Mouse (Mus musculus): ENCODE results near the gene Tgm6. TPM values are rescaled to one million over a fixed set of nuclear protein-coding genes. Genes with fewer than 3 reads are reported as not detected.

Tgm6 gene
- polyA plus RNA-seq, 1 experiment: not detected

GRCm38 (mm10) chr2:130178381-130178705 is 66.1 kb downstream of the Tgm6 start:
- under 1% methylated on average over 11 of the region's 11 CpGs for WGBS
- TF ChIP-seq CTCF (IDR thresholded peaks at IDR 0.05; ENCODE audit: extremely low read depth, insufficient read length, insufficient replicate concordance, low read depth, low read length) (no peak), POLR2A (IDR thresholded peaks at IDR 0.05; ENCODE audit: low read depth, low read length) (no peak)
- Histone ChIP-seq H3K4me3 (ENCODE audit: low read depth, low read length) (peak overlapping the region; percentile 85), H3K27ac (ENCODE audit: insufficient read depth, low read depth, low read length) (peak overlapping the region; percentile 57; the same call in 1 of the 2 replicates), H3K4me1 (ENCODE audit: control insufficient read depth, insufficient read depth, insufficient read length, low read length) (peaks cover 4% of the 10 kb centered on the region; the same call in 1 of the 2 replicates), H3K27me3 (ENCODE audit: control insufficient read depth, insufficient read depth, low read length) (no peaks in the 10 kb centered on the region), H3K36me3 (ENCODE audit: control insufficient read depth, insufficient read depth, low read length) (peaks cover 25% of the 10 kb centered on the region)

- whole genome bisulfite sequencing: under 1% methylated on average over 81 of the region's 81 CpGs
- TF ChIP-seq CTCF (IDR thresholded peaks at IDR 0.05; ENCODE audit: extremely low read depth, insufficient read length, insufficient replicate concordance, low read depth, low read length): no peak
- TF ChIP-seq POLR2A (IDR thresholded peaks at IDR 0.05; ENCODE audit: low read depth, low read length): peak; percentile 74
- Histone ChIP-seq H3K4me3 (ENCODE audit: low read depth, low read length) (peak within 1 kb of the TSS; percentile 85), H3K27me3 (ENCODE audit: control insufficient read depth, insufficient read depth, low read length) (no peaks in the 10 kb centered on the region), H3K36me3 (ENCODE audit: control insufficient read depth, insufficient read depth, low read length) (peaks cover 20% of the 10 kb centered on the region), H3K4me1 (ENCODE audit: control insufficient read depth, insufficient read depth, insufficient read length, low read length) (peaks cover 4% of the 10 kb centered on the region; the same call in 1 of the 2 replicates), H3K27ac (ENCODE audit: insufficient read depth, low read depth, low read length) (peak within 1 kb of the TSS; percentile 57)
Measured at GRCm38 (mm10) chr2:130178706-130179506, 66.7 kb downstream of the Tgm6 start, which contains the start of gene Snrpb. Gene Snrpb (minus strand): TSS chr2:130179403.

- Histone ChIP-seq H3K4me1 (ENCODE audit: control insufficient read depth, insufficient read depth, insufficient read length, low read length) (peaks cover 4% of the 10 kb centered on the region; the same call in 1 of the 2 replicates), H3K27ac (ENCODE audit: insufficient read depth, low read depth, low read length) (peak overlapping the region; percentile 9; the same call in 1 of the 2 replicates), H3K4me3 (ENCODE audit: low read depth, low read length) (peak overlapping the region; percentile 85), H3K36me3 (ENCODE audit: control insufficient read depth, insufficient read depth, low read length) (peaks cover 13% of the 10 kb centered on the region), H3K27me3 (ENCODE audit: control insufficient read depth, insufficient read depth, low read length) (no peaks in the 10 kb centered on the region)
- TF ChIP-seq CTCF (IDR thresholded peaks at IDR 0.05; ENCODE audit: extremely low read depth, insufficient read length, insufficient replicate concordance, low read depth, low read length) (no peak), POLR2A (IDR thresholded peaks at IDR 0.05; ENCODE audit: low read depth, low read length) (no peak)
- WGBS: 1% methylated on average over 15 of the region's 15 CpGs
Measured at GRCm38 (mm10) chr2:130179507-130180019, 67.3 kb downstream of the Tgm6 start.

- no peaks in the 10 kb centered on the region for H3K4me1 ChIP-seq (ENCODE audit: control insufficient read depth, insufficient read depth, insufficient read length, low read length)
- 84% methylated on average over 12 of the region's 12 CpGs for WGBS
- TF ChIP-seq POLR2A (IDR thresholded peaks at IDR 0.05; ENCODE audit: low read depth, low read length) (no peak), CTCF (IDR thresholded peaks at IDR 0.05; ENCODE audit: extremely low read depth, insufficient read length, insufficient replicate concordance, low read depth, low read length) (no peak)
- no peaks in the 10 kb centered on the region for H3K36me3 ChIP-seq (ENCODE audit: control insufficient read depth, insufficient read depth, low read length)
- no peak overlapping the region for H3K27ac ChIP-seq (ENCODE audit: insufficient read depth, low read depth, low read length)
- no peak overlapping the region for H3K4me3 ChIP-seq (ENCODE audit: low read depth, low read length)
- no peaks in the 10 kb centered on the region for H3K27me3 ChIP-seq (ENCODE audit: control insufficient read depth, insufficient read depth, low read length)
Measured at GRCm38 (mm10) chr2:130188391-130188790, 76.2 kb downstream of the Tgm6 start.

- H3K27ac ChIP-seq (ENCODE audit: insufficient read depth, low read depth, low read length): no peak within 1 kb of the TSS
- 92% methylated on average over 16 of the region's 16 CpGs for WGBS
- H3K4me3 ChIP-seq (ENCODE audit: low read depth, low read length): no peak within 1 kb of the TSS
- H3K36me3 ChIP-seq (ENCODE audit: control insufficient read depth, insufficient read depth, low read length): no peaks in the 10 kb centered on the region
- no peaks in the 10 kb centered on the region for H3K27me3 ChIP-seq (ENCODE audit: control insufficient read depth, insufficient read depth, low read length)
- no peak for TF ChIP-seq CTCF (IDR thresholded peaks at IDR 0.05; ENCODE audit: extremely low read depth, insufficient read length, insufficient replicate concordance, low read depth, low read length)
- TF ChIP-seq POLR2A (IDR thresholded peaks at IDR 0.05; ENCODE audit: low read depth, low read length): no peak
- H3K4me1 ChIP-seq (ENCODE audit: control insufficient read depth, insufficient read depth, insufficient read length, low read length): no peaks in the 10 kb centered on the region
Measured at GRCm38 (mm10) chr2:130194894-130195293, 82.7 kb downstream of the Tgm6 start, which contains the start of gene Tmc2. Gene Tmc2 (plus strand): TSS chr2:130195194.

- Histone ChIP-seq H3K4me1 (ENCODE audit: control insufficient read depth, insufficient read depth, insufficient read length, low read length) (no peaks in the 10 kb centered on the region), H3K4me3 (ENCODE audit: low read depth, low read length) (no peak overlapping the region), H3K36me3 (ENCODE audit: control insufficient read depth, insufficient read depth, low read length) (no peaks in the 10 kb centered on the region), H3K27me3 (ENCODE audit: control insufficient read depth, insufficient read depth, low read length) (no peaks in the 10 kb centered on the region; the same call in 1 of the 2 replicates), H3K27ac (ENCODE audit: insufficient read depth, low read depth, low read length) (no peak overlapping the region)
- TF ChIP-seq CTCF (IDR thresholded peaks at IDR 0.05; ENCODE audit: extremely low read depth, insufficient read length, insufficient replicate concordance, low read depth, low read length) (no peak), POLR2A (IDR thresholded peaks at IDR 0.05; ENCODE audit: low read depth, low read length) (no peak)
- 86% methylated on average over 5 of the region's 5 CpGs for whole genome bisulfite sequencing
Measured at GRCm38 (mm10) chr2:130200961-130201360, 88.7 kb downstream of the Tgm6 start.

Other genes starting within 250 kb of the Tgm6 start
- gene Tgm3, start 100.1 kb upstream of the Tgm6 start, polyA plus RNA-seq (2012; rRNA removed): not detected in 2 replicates
- gene Snrpb, start 67.0 kb downstream of the Tgm6 start, polyA plus RNA-seq (2012; rRNA removed): 126 and 223 TPM in 2 replicates
- gene Tmc2, start 82.8 kb downstream of the Tgm6 start, polyA plus RNA-seq (2012; rRNA removed): not detected in 2 replicates
- gene Nop56, start 162.0 kb downstream of the Tgm6 start, polyA plus RNA-seq (2012; rRNA removed): 15.5 and 15.8 TPM in 2 replicates
- 170 and 242 TPM in 2 replicates for gene Idh3b, start 172.1 kb downstream of the Tgm6 start, polyA plus RNA-seq (2012; rRNA removed)
- gene Ebf4, start 182.8 kb downstream of the Tgm6 start, polyA plus RNA-seq (2012; rRNA removed): 1.2 and 1.3 TPM in 2 replicates

Measured in small intestine, adult 2 months (tissue).